In genomic region chr10:80175536-80176269, GRCm38 (mm10) we compare ENCODE assay signal across 9 mouse cellular contexts. TPM values are rescaled to one million over a fixed set of nuclear protein-coding genes. Genes with fewer than 3 reads are reported as not detected.
DNase-seq lines count a peak whose midpoint lies in the region; ATAC-seq and TF ChIP-seq lines count a peak whose summit lies in the region.
"Had no signal": no experiment of that assay in that cellular context is flagged by ENCODE, and none has a peak within 500 bp of the region (broad histone marks: within the 10 kb centered on the region; RNA-seq: fewer than 3 reads in every experiment).

No protein-coding gene starts in this region.

- DNase-seq in cerebellum, adult 11 months, result peak; percentile 40
- DNase-seq in cerebellum, postnatal 4 days (ENCODE audit: low spot score in 2 of 2), result no peak
- no peak for DNase-seq in spleen, adult 2 months (ENCODE audit: low read depth in 1 of 2, low spot score in 2 of 2)
- no peak for DNase-seq in spleen, postnatal 14 days (ENCODE audit: low spot score in 2 of 2)
- peak; percentile 81 for DNase-seq in forebrain, embryonic 11.5 days (ENCODE audit: low spot score)
- peak; percentile 58 for DNase-seq in lung, postnatal 0 days (ENCODE audit: low spot score)
- no peak for DNase-seq in stomach, postnatal 0 days (ENCODE audit: low spot score)
- DNase-seq in ovary, postnatal 10 days (ENCODE audit: low spot score), result no peak

- TF ChIP-seq CTCF in spleen, adult 2 months (IDR thresholded peaks at IDR 0.05; ENCODE audit: extremely low read depth, insufficient read depth, insufficient read length, insufficient replicate concordance), result peak; percentile 38; the same call in 1 of the 2 replicates
- TF ChIP-seq CTCF in lung, postnatal 0 days (IDR thresholded peaks at IDR 0.05), result peak; percentile 74
- TF ChIP-seq CTCF in stomach, postnatal 0 days (IDR thresholded peaks at IDR 0.05; ENCODE audit: low read depth), result peak; percentile 76

- no peak overlapping the region for H3K27ac ChIP-seq in spleen, adult 2 months (ENCODE audit: insufficient read depth, low read length)
- H3K27ac ChIP-seq in forebrain, embryonic 11.5 days (ENCODE audit: low read depth, low read length), result no peak overlapping the region
- no peak overlapping the region for H3K27ac ChIP-seq in lung, postnatal 0 days (ENCODE audit: low read length)
- no peak overlapping the region for H3K27ac ChIP-seq in stomach, postnatal 0 days (replicated peaks)
- H3K27ac ChIP-seq: heart, embryonic 13.5 days had no signal

- TF ChIP-seq POLR2A in spleen, adult 2 months (IDR thresholded peaks at IDR 0.05; ENCODE audit: low read depth, low read length), result no peak

- no peak overlapping the region for H3K4me2 ChIP-seq in forebrain, embryonic 11.5 days (ENCODE audit: low read depth, low read length, severe bottlenecking)
- no peak overlapping the region for H3K4me2 ChIP-seq in lung, postnatal 0 days (replicated peaks; ENCODE audit: low read depth, low read length)
- H3K4me2 ChIP-seq in stomach, postnatal 0 days (replicated peaks; ENCODE audit: low read depth), result no peak overlapping the region
- H3K4me2 ChIP-seq: heart, embryonic 13.5 days had no signal

- no peak overlapping the region for H3K4me3 ChIP-seq in spleen, adult 2 months (ENCODE audit: extremely low read depth, insufficient read depth, insufficient read length)
- no peak overlapping the region for H3K4me3 ChIP-seq in forebrain, embryonic 11.5 days (ENCODE audit: low read depth, low read length)
- H3K4me3 ChIP-seq in lung, postnatal 0 days (ENCODE audit: low read depth, low read length), result no peak overlapping the region
- H3K4me3 ChIP-seq in stomach, postnatal 0 days (ENCODE audit: low read depth, low read length), result no peak overlapping the region
- H3K4me3 ChIP-seq: heart, embryonic 13.5 days had no signal

- no peak overlapping the region; the same call in 1 of the 2 replicates for H3K9ac ChIP-seq in forebrain, embryonic 11.5 days (ENCODE audit: low read length)
- H3K9ac ChIP-seq in lung, postnatal 0 days (replicated peaks; ENCODE audit: low read depth), result no peak overlapping the region
- no peak overlapping the region for H3K9ac ChIP-seq in stomach, postnatal 0 days (ENCODE audit: low read length)

- H3K36me3 ChIP-seq in spleen, adult 2 months (ENCODE audit: control insufficient read depth, insufficient read depth, low read length), result peaks cover 14% of the 10 kb centered on the region
- peaks cover 7% of the 10 kb centered on the region for H3K36me3 ChIP-seq in forebrain, embryonic 11.5 days (ENCODE audit: control insufficient read depth, insufficient read depth, low read length)
- H3K36me3 ChIP-seq in lung, postnatal 0 days (ENCODE audit: insufficient read depth, low read length), result peaks cover 8% of the 10 kb centered on the region
- peaks cover 15% of the 10 kb centered on the region for H3K36me3 ChIP-seq in stomach, postnatal 0 days (ENCODE audit: control insufficient read depth, insufficient read depth, low read length)

- no peaks in the 10 kb centered on the region for H3K9me3 ChIP-seq in forebrain, embryonic 11.5 days (ENCODE audit: control insufficient read depth, low read length)
- H3K9me3 ChIP-seq in lung, postnatal 0 days (ENCODE audit: low read length), result no peaks in the 10 kb centered on the region
- H3K9me3 ChIP-seq in stomach, postnatal 0 days (ENCODE audit: control insufficient read depth, low read length), result no peaks in the 10 kb centered on the region
- H3K9me3 ChIP-seq: heart, embryonic 13.5 days had no signal

- peaks cover 11% of the 10 kb centered on the region for H3K4me1 ChIP-seq in spleen, adult 2 months (ENCODE audit: control insufficient read depth, insufficient read depth, insufficient read length)
- peaks cover 13% of the 10 kb centered on the region for H3K4me1 ChIP-seq in forebrain, embryonic 11.5 days (replicated peaks; ENCODE audit: control insufficient read depth, insufficient read depth, low read length)
- peaks cover 5% of the 10 kb centered on the region; the same call in 1 of the 2 replicates for H3K4me1 ChIP-seq in lung, postnatal 0 days (ENCODE audit: insufficient read depth, low read depth, low read length)
- peaks cover 2% of the 10 kb centered on the region; the same call in 1 of the 2 replicates for H3K4me1 ChIP-seq in stomach, postnatal 0 days (replicated peaks; ENCODE audit: control insufficient read depth, insufficient read depth)

- ATAC-seq in forebrain, embryonic 11.5 days (replicated peaks; ENCODE audit: low FRiP score), result no peak
- no peak for ATAC-seq in lung, postnatal 0 days
- no peak for ATAC-seq in stomach, postnatal 0 days (ENCODE audit: low FRiP score, low TSS enrichment)

- TF ChIP-seq EP300 in lung, postnatal 0 days (IDR thresholded peaks at IDR 0.05), result no peak
- no peak for TF ChIP-seq EP300 in stomach, postnatal 0 days (optimal IDR thresholded peaks at IDR 0.05)

- H3K27me3 ChIP-seq in spleen, adult 2 months (ENCODE audit: control insufficient read depth, insufficient read depth, low read length), result peaks cover 9% of the 10 kb centered on the region
- H3K27me3 ChIP-seq in forebrain, embryonic 11.5 days (ENCODE audit: control insufficient read depth, insufficient read depth, low read length), result no peaks in the 10 kb centered on the region
- peaks cover 4% of the 10 kb centered on the region; the same call in 1 of the 2 replicates for H3K27me3 ChIP-seq in lung, postnatal 0 days (replicated peaks; ENCODE audit: insufficient read depth, low read length)
- no peaks in the 10 kb centered on the region for H3K27me3 ChIP-seq in stomach, postnatal 0 days (ENCODE audit: control insufficient read depth, insufficient read depth, low read length)

- 41% methylated on average over 4 of the region's 4 CpGs for WGBS in spleen, adult 2 months
- WGBS in forebrain, embryonic 11.5 days, result 24% methylated on average over 4 of the region's 4 CpGs
- WGBS in lung, postnatal 0 days, result 28% methylated on average over 4 of the region's 4 CpGs
- WGBS in stomach, postnatal 0 days, result 27% methylated on average over 4 of the region's 4 CpGs

RNA-seq across cellular contexts. Expression of gene 1600002K03Rik, which starts 3.0 kb away (rescaled TPM):
- polyA plus RNA-seq in spleen, adult 2 months (2012; rRNA removed), result 10.8 TPM in 2 replicates
- polyA plus RNA-seq in forebrain, embryonic 11.5 days (2014; fragmentation: Nextera tagmentation; extraction: Ambion mirVana), result 6.4 and 8.3 TPM in 2 replicates
- polyA plus RNA-seq in lung, postnatal 0 days (2015; fragmentation: Nextera tagmentation; extraction: Ambion mirVana), result 10.4 and 11.7 TPM in 2 replicates
- polyA plus RNA-seq in stomach, postnatal 0 days (2015; fragmentation: Nextera tagmentation; extraction: Ambion mirVana), result 13.9 and 14.1 TPM in 2 replicates

RNA-seq across cellular contexts. Expression of gene Efna2, which starts 3.6 kb away (rescaled TPM):
- polyA plus RNA-seq in spleen, adult 2 months (2012; rRNA removed), result 1.3 and 1.8 TPM in 2 replicates
- 48.8 and 50.7 TPM in 2 replicates for polyA plus RNA-seq in forebrain, embryonic 11.5 days (2014; fragmentation: Nextera tagmentation; extraction: Ambion mirVana)
- polyA plus RNA-seq in lung, postnatal 0 days (2015; fragmentation: Nextera tagmentation; extraction: Ambion mirVana), result 5.1 and 6.9 TPM in 2 replicates
- polyA plus RNA-seq in stomach, postnatal 0 days (2015; fragmentation: Nextera tagmentation; extraction: Ambion mirVana), result 6.5 and 7.2 TPM in 2 replicates

RNA-seq across cellular contexts. Expression of gene Cirbp, which starts 9.9 kb away (rescaled TPM):
- 144 and 151 TPM in 2 replicates for polyA plus RNA-seq in spleen, adult 2 months (2012; rRNA removed)
- 82.0 and 83.4 TPM in 2 replicates for polyA plus RNA-seq in forebrain, embryonic 11.5 days (2014; fragmentation: Nextera tagmentation; extraction: Ambion mirVana)
- polyA plus RNA-seq in lung, postnatal 0 days (2015; fragmentation: Nextera tagmentation; extraction: Ambion mirVana), result 203 and 305 TPM in 2 replicates
- polyA plus RNA-seq in stomach, postnatal 0 days (2015; fragmentation: Nextera tagmentation; extraction: Ambion mirVana), result 237 and 244 TPM in 2 replicates

RNA-seq across cellular contexts. Expression of gene Midn, which starts 27.6 kb away (rescaled TPM):
- 128 and 157 TPM in 2 replicates for polyA plus RNA-seq in spleen, adult 2 months (2012; rRNA removed)
- 58.3 and 66.4 TPM in 2 replicates for polyA plus RNA-seq in forebrain, embryonic 11.5 days (2014; fragmentation: Nextera tagmentation; extraction: Ambion mirVana)
- 13.2 and 14.2 TPM in 2 replicates for polyA plus RNA-seq in lung, postnatal 0 days (2015; fragmentation: Nextera tagmentation; extraction: Ambion mirVana)
- 8.5 and 9.6 TPM in 2 replicates for polyA plus RNA-seq in stomach, postnatal 0 days (2015; fragmentation: Nextera tagmentation; extraction: Ambion mirVana)

RNA-seq across cellular contexts. Expression of gene Cbarp, which starts 35.1 kb away (rescaled TPM):
- polyA plus RNA-seq in spleen, adult 2 months (2012; rRNA removed), result 11.9 and 13.4 TPM in 2 replicates
- polyA plus RNA-seq in forebrain, embryonic 11.5 days (2014; fragmentation: Nextera tagmentation; extraction: Ambion mirVana), result 10.4 and 15.0 TPM in 2 replicates
- polyA plus RNA-seq in lung, postnatal 0 days (2015; fragmentation: Nextera tagmentation; extraction: Ambion mirVana), result 5.1 and 5.5 TPM in 2 replicates
- 4.2 and 4.3 TPM in 2 replicates for polyA plus RNA-seq in stomach, postnatal 0 days (2015; fragmentation: Nextera tagmentation; extraction: Ambion mirVana)

Comparison
In these comparisons a context has a peak if more than half of its experiments do, and no peak if none do; other contexts are left out.
1. DNase-seq: peak in cerebellum, adult 11 months (single experiment), forebrain, embryonic 11.5 days (single experiment) and lung, postnatal 0 days (single experiment); none in cerebellum, postnatal 4 days (0 of 2), spleen, adult 2 months (0 of 2), spleen, postnatal 14 days (0 of 2), stomach, postnatal 0 days (single experiment) and ovary, postnatal 10 days (single experiment).
2. Peak in every context shown above with its lines, with median percentiles within 50 percentile points of each other: CTCF ChIP-seq.